Mouse (Mus musculus) heart, embryonic 11.5 days (tissue): ENCODE results near the gene Tspan31. TPM values are rescaled to one million over a fixed set of nuclear protein-coding genes. Genes with fewer than 3 reads are reported as not detected.

Experiments
- ATAC-seq: fragments of 200-750 bp; cut with Nextera tagmentation; replicated peaks from 2 replicates; pipeline ENCODE4 v1.8.0; 2017; ENCODE audit warnings: moderate library complexity; ENCODE audit not compliant: insufficient number of reproducible peaks, low FRiP score, low TSS enrichment
- H3K27ac ChIP-seq: fragments of 300-500 bp; sonication (generic); 2 replicates; pipeline ENCODE4 v1.5.1; 2014; ENCODE audit warnings: mild to moderate bottlenecking, low read depth, low read length
- H3K27me3 ChIP-seq: fragments of 300-500 bp; sonication (generic); 2 replicates; pipeline ENCODE4 v1.6.1; 2014; ENCODE audit warnings: mild to moderate bottlenecking, low read length, mixed read lengths; ENCODE audit not compliant: control insufficient read depth, insufficient read depth
- H3K36me3 ChIP-seq: fragments of 300-500 bp; sonication (generic); 2 replicates; pipeline ENCODE4 v1.6.1; 2014; ENCODE audit warnings: mild to moderate bottlenecking, low read length, moderate library complexity, mixed read lengths; ENCODE audit not compliant: control insufficient read depth, insufficient read depth
- H3K4me1 ChIP-seq: fragments of 300-500 bp; sonication (generic); 2 replicates; pipeline ENCODE4 v1.6.1; 2014; ENCODE audit warnings: low read length; ENCODE audit not compliant: control insufficient read depth, insufficient read depth
- H3K4me2 ChIP-seq: fragments of 300-500 bp; sonication (generic); 2 replicates; pipeline ENCODE4 v1.6.1; 2014; ENCODE audit warnings: mild to moderate bottlenecking, moderate library complexity
- H3K4me3 ChIP-seq: fragments of 300-500 bp; sonication (generic); 2 replicates; pipeline ENCODE4 v1.5.1; 2014; ENCODE audit warnings: low read depth, low read length
- H3K9ac ChIP-seq: fragments of 300-500 bp; sonication (generic); 2 replicates; pipeline ENCODE4 v1.6.1; 2014; ENCODE audit warnings: mild to moderate bottlenecking, low read depth, low read length, moderate library complexity
- H3K9me3 ChIP-seq: fragments of 300-500 bp; sonication (generic); replicated peaks from 2 replicates; pipeline ENCODE4 v1.6.1; 2016; ENCODE audit warnings: low read length; ENCODE audit not compliant: control insufficient read depth
- WGBS: fragments of 180-500 bp; shearing (Covaris S2); extraction: QIAGEN DNeasy Blood & Tissue Kit; methylation state at CpG from one replicate; pipeline ENCODE4 v1.1.7; 2014; ENCODE audit not compliant: insufficient replicate concordance; 5-methylcytosine and 5-hydroxymethylcytosine counted together
- polyA plus RNA-seq: library from polyadenylated mRNA; unstranded; fragments of >200 nt; fragmentation: Nextera tagmentation; extraction: Ambion mirVana; gene quantifications from 2 replicates; pipeline ENCODE4 v1.2.1, GENCODE M21; 2014

The Tspan31 gene
- polyA plus RNA-seq, 1 experiment from 2014 or later, result 115 TPM

- Histone ChIP-seq H3K36me3 (peaks cover 7% of the 10 kb centered on the region), H3K4me2 (peak overlapping the region; percentile 39), H3K4me3 (0 out of 2 replicates have a peak overlapping the region, but pooled peaks have one; percentile 4), H3K4me1 (peaks cover 11% of the 10 kb centered on the region; the same call in 1 of the 2 replicates), H3K9ac (no peak overlapping the region), H3K27me3 (peaks cover 68% of the 10 kb centered on the region), H3K9me3 (no peaks in the 10 kb centered on the region), H3K27ac (no peak overlapping the region)
- WGBS, result 9% methylated on average over 48 of the region's 51 CpGs
- no peak; the same call in 1 of the 2 replicates for ATAC-seq
Measured at GRCm38 (mm10) chr10:127091507-127092396, 21.7 kb upstream of the Tspan31 start.

GRCm38 (mm10) chr10:127090560-127091411, 20.7 kb upstream of the Tspan31 start:
- no peak overlapping the region for H3K27ac ChIP-seq
- H3K27me3 ChIP-seq, result peaks cover 69% of the 10 kb centered on the region
- peak overlapping the region; percentile 39; the same call in 1 of the 2 replicates for H3K4me2 ChIP-seq
- WGBS, result 10% methylated on average over 57 of the region's 57 CpGs
- H3K4me3 ChIP-seq, result no peak overlapping the region
- no peak overlapping the region for H3K9ac ChIP-seq
- no peak for ATAC-seq
- peaks cover 11% of the 10 kb centered on the region; the same call in 1 of the 2 replicates for H3K4me1 ChIP-seq
- H3K9me3 ChIP-seq, result no peaks in the 10 kb centered on the region
- H3K36me3 ChIP-seq, result no peaks in the 10 kb centered on the region

GRCm38 (mm10) chr10:127085633-127086032, 15.6 kb upstream of the Tspan31 start:
- 58% methylated on average over 6 of the region's 6 CpGs for WGBS

GRCm38 (mm10) chr10:127085052-127085451, 15.0 kb upstream of the Tspan31 start:
- peaks cover 81% of the 10 kb centered on the region for H3K27me3 ChIP-seq
- ATAC-seq, result no peak
- no peak overlapping the region for H3K9ac ChIP-seq
- no peak overlapping the region for H3K27ac ChIP-seq
- no peaks in the 10 kb centered on the region for H3K36me3 ChIP-seq
- no peaks in the 10 kb centered on the region; the same call in 1 of the 2 replicates for H3K4me1 ChIP-seq
- 76% methylated on average over 9 of the region's 9 CpGs for WGBS
- no peaks in the 10 kb centered on the region for H3K9me3 ChIP-seq
- H3K4me2 ChIP-seq, result no peak overlapping the region
- H3K4me3 ChIP-seq, result no peak overlapping the region

More at GRCm38 (mm10) chr10:127085633-127086032, 15.6 kb upstream of the Tspan31 start:
- no peak for ATAC-seq
- H3K4me1 ChIP-seq, result no peaks in the 10 kb centered on the region; the same call in 1 of the 2 replicates
- H3K27ac ChIP-seq, result no peak overlapping the region
- H3K36me3 ChIP-seq, result no peaks in the 10 kb centered on the region
- H3K27me3 ChIP-seq, result peaks cover 81% of the 10 kb centered on the region
- no peak overlapping the region for H3K4me3 ChIP-seq
- no peak overlapping the region for H3K4me2 ChIP-seq
- no peaks in the 10 kb centered on the region for H3K9me3 ChIP-seq
- H3K9ac ChIP-seq, result no peak overlapping the region

- Histone ChIP-seq H3K4me3 (no peak overlapping the region), H3K4me2 (no peak overlapping the region), H3K4me1 (peaks cover 9% of the 10 kb centered on the region), H3K27me3 (peaks cover 81% of the 10 kb centered on the region), H3K9me3 (no peaks in the 10 kb centered on the region), H3K36me3 (no peaks in the 10 kb centered on the region), H3K9ac (no peak overlapping the region), H3K27ac (no peak overlapping the region)
- 36% methylated on average over 5 of the region's 5 CpGs for WGBS
- ATAC-seq, result no peak
Measured at GRCm38 (mm10) chr10:127083915-127084306, 13.8 kb upstream of the Tspan31 start.

GRCm38 (mm10) chr10:127083292-127083914, 13.3 kb upstream of the Tspan31 start:
- Histone ChIP-seq H3K9ac (no peak overlapping the region), H3K4me1 (peaks cover 12% of the 10 kb centered on the region), H3K36me3 (no peaks in the 10 kb centered on the region), H3K4me3 (no peak overlapping the region), H3K9me3 (no peaks in the 10 kb centered on the region), H3K27ac (no peak overlapping the region), H3K27me3 (peaks cover 84% of the 10 kb centered on the region), H3K4me2 (no peak overlapping the region)
- 27% methylated on average over 8 of the region's 8 CpGs for WGBS
- ATAC-seq, result no peak

- H3K9me3 ChIP-seq, result no peaks in the 10 kb centered on the region
- no peak overlapping the region for H3K4me2 ChIP-seq
- peaks cover 83% of the 10 kb centered on the region for H3K27me3 ChIP-seq
- no peak overlapping the region; the same call in 1 of the 2 replicates for H3K4me3 ChIP-seq
- no peak for ATAC-seq
- H3K27ac ChIP-seq, result no peak overlapping the region
- H3K9ac ChIP-seq, result no peak overlapping the region
- H3K4me1 ChIP-seq, result peaks cover 12% of the 10 kb centered on the region
- no peaks in the 10 kb centered on the region for H3K36me3 ChIP-seq
- 28% methylated on average over 8 of the region's 8 CpGs for WGBS
Measured at GRCm38 (mm10) chr10:127081996-127082620, 12.0 kb upstream of the Tspan31 start.
